In genomic region chr13:60015854-60016366, GRCm38 (mm10) we compare ENCODE assay signal across 10 mouse cellular contexts.
DNase-seq lines count a peak whose midpoint lies in the region; ATAC-seq and TF ChIP-seq lines count a peak whose summit lies in the region.
"Had no signal": no experiment of that assay in that cellular context is flagged by ENCODE, and none has a peak within 500 bp of the region (broad histone marks: within the 10 kb centered on the region; RNA-seq: fewer than 3 reads in every experiment).

No protein-coding gene starts in this region.

- TF ChIP-seq EP300 in lung, postnatal 0 days (IDR thresholded peaks at IDR 0.05): peak; percentile 37; the same call in 1 of the 2 replicates

- H3K4me3 ChIP-seq in intestine, embryonic 15.5 days (replicated peaks): no peak overlapping the region
- no peak overlapping the region for H3K4me3 ChIP-seq in lung, postnatal 0 days (ENCODE audit: low read depth, low read length)

- no peak overlapping the region for H3K9ac ChIP-seq in intestine, embryonic 15.5 days
- no peak overlapping the region for H3K9ac ChIP-seq in lung, postnatal 0 days (replicated peaks; ENCODE audit: low read depth)
- H3K9ac ChIP-seq: hindbrain, embryonic 14.5 days had no signal

- TF ChIP-seq CTCF in brain, embryonic 14.5 days (IDR thresholded peaks at IDR 0.05; ENCODE audit: borderline replicate concordance, extremely low read depth, insufficient read depth, insufficient read length): no peak
- TF ChIP-seq CTCF in lung, postnatal 0 days (IDR thresholded peaks at IDR 0.05): no peak

- H3K36me3 ChIP-seq in intestine, embryonic 15.5 days: no peaks in the 10 kb centered on the region
- no peaks in the 10 kb centered on the region for H3K36me3 ChIP-seq in lung, postnatal 0 days (ENCODE audit: insufficient read depth, low read length)

- ATAC-seq in intestine, embryonic 15.5 days: no peak
- peak; percentile 87 for ATAC-seq in lung, postnatal 0 days

- peaks cover 3% of the 10 kb centered on the region; the same call in 1 of the 2 replicates for H3K4me1 ChIP-seq in intestine, embryonic 15.5 days (replicated peaks)
- peaks cover 4% of the 10 kb centered on the region; the same call in 1 of the 2 replicates for H3K4me1 ChIP-seq in lung, postnatal 0 days (ENCODE audit: insufficient read depth, low read depth, low read length)

- H3K27me3 ChIP-seq in intestine, embryonic 15.5 days (replicated peaks): no peaks in the 10 kb centered on the region
- no peaks in the 10 kb centered on the region for H3K27me3 ChIP-seq in lung, postnatal 0 days (replicated peaks; ENCODE audit: insufficient read depth, low read length)

- H3K4me2 ChIP-seq in intestine, embryonic 15.5 days (replicated peaks): no peak overlapping the region
- no peak overlapping the region for H3K4me2 ChIP-seq in lung, postnatal 0 days (replicated peaks; ENCODE audit: low read depth, low read length)
- H3K4me2 ChIP-seq: hindbrain, embryonic 14.5 days had no signal

- H3K9me3 ChIP-seq in intestine, embryonic 15.5 days: no peaks in the 10 kb centered on the region
- H3K9me3 ChIP-seq in lung, postnatal 0 days (ENCODE audit: low read length): no peaks in the 10 kb centered on the region

- H3K27ac ChIP-seq in intestine, embryonic 15.5 days: 0 out of 2 replicates have a peak overlapping the region, but pooled peaks have one; percentile 37
- H3K27ac ChIP-seq in lung, postnatal 0 days (ENCODE audit: low read length): no peak overlapping the region
- H3K27ac ChIP-seq: hindbrain, embryonic 14.5 days; macrophage had no signal

- no peak for TF ChIP-seq POLR2A in brain, embryonic 14.5 days (IDR thresholded peaks at IDR 0.05; ENCODE audit: borderline replicate concordance, extremely low read depth, insufficient read depth, insufficient read length, poor library complexity, severe bottlenecking)

- 42% methylated on average over 8 of the region's 8 CpGs for WGBS in intestine, embryonic 15.5 days
- 35% methylated on average over 8 of the region's 8 CpGs for WGBS in lung, postnatal 0 days

- peak; percentile 65 for DNase-seq in gastrocnemius, adult 18-20 months (ENCODE audit: low spot score)
- DNase-seq in gastrocnemius, postnatal 10 days: no peak
- DNase-seq in brain, embryonic 14.5 days (ENCODE audit: low read depth): peak; percentile 33
- peak; percentile 85 for DNase-seq in lung, postnatal 0 days (ENCODE audit: low spot score)
- DNase-seq in layer of hippocampus, adult 18-20 months (ENCODE audit: low spot score in 2 of 2): no peak
- no peak for DNase-seq in frontal cortex, postnatal 25 days (ENCODE audit: low spot score in 2 of 2)
- no peak for DNase-seq in B cell, adult 2 months

Comparison
In these comparisons a context has a peak if more than half of its experiments do, and no peak if none do; other contexts are left out.
1. DNase-seq: peak in gastrocnemius, adult 18-20 months (single experiment), brain, embryonic 14.5 days (single experiment) and lung, postnatal 0 days (single experiment); none in gastrocnemius, postnatal 10 days (single experiment), layer of hippocampus, adult 18-20 months (0 of 2), frontal cortex, postnatal 25 days (0 of 2) and B cell, adult 2 months (0 of 2).